Mouse (Mus musculus) forebrain, embryonic 14.5 days (tissue): ENCODE measurements at regions not wholly inside any gene's neighbourhood (a gene's known extent, or its start where the extent isn't known, plus 50 kb on each side); places are given as distances from the start of the nearest gene placed in this dataset.

Experiments
- ATAC-seq: fragments of 200-750 bp; cut with Nextera tagmentation; 2 replicates; pipeline ENCODE4 v1.8.0; 2017; ENCODE audit warnings: mild to moderate bottlenecking, moderate library complexity
- DNase-seq: peaks from one replicate; pipeline ENCODE4 v3.0.0-alpha.2; 2015; ENCODE audit warnings: low spot score
- H3K27ac ChIP-seq: fragments of 300-500 bp; sonication (generic); 2 replicates; pipeline ENCODE4 v1.5.1; 2014; ENCODE audit warnings: low read depth, mild to moderate bottlenecking, control low read depth, low read length, moderate library complexity
- H3K27me3 ChIP-seq: fragments of 300-500 bp; sonication (generic); replicated peaks from 2 replicates; pipeline ENCODE4 v1.6.1; 2014; ENCODE audit warnings: low read length, control low read depth, mixed read lengths; ENCODE audit not compliant: control insufficient read depth, insufficient read depth
- H3K36me3 ChIP-seq: fragments of 300-500 bp; sonication (generic); 2 replicates; pipeline ENCODE4 v1.6.1; 2014; ENCODE audit warnings: low read length, control low read depth; ENCODE audit not compliant: control insufficient read depth, insufficient read depth
- H3K4me1 ChIP-seq: fragments of 300-500 bp; sonication (generic); 2 replicates; pipeline ENCODE4 v1.6.1; 2014; ENCODE audit warnings: antibody characterized with exemption, low read length, control low read depth; ENCODE audit not compliant: control insufficient read depth, insufficient read depth
- H3K4me2 ChIP-seq: fragments of 300-500 bp; sonication (generic); 2 replicates; pipeline ENCODE4 v1.6.1; 2014; ENCODE audit warnings: mild to moderate bottlenecking, control low read depth, low read length
- H3K4me3 ChIP-seq: fragments of 300-500 bp; sonication (generic); 2 replicates; pipeline ENCODE4 v1.5.1; 2014; ENCODE audit warnings: low read depth, low read length, control low read depth
- H3K9ac ChIP-seq: fragments of 300-500 bp; sonication (generic); 2 replicates; pipeline ENCODE4 v1.6.1; 2014; ENCODE audit warnings: mild to moderate bottlenecking, low read length, control low read depth, moderate library complexity
- H3K9me3 ChIP-seq: fragments of 300-500 bp; sonication (generic); replicated peaks from 2 replicates; pipeline ENCODE4 v1.6.1; 2016; ENCODE audit warnings: low read length, control low read depth, mixed read lengths; ENCODE audit not compliant: control insufficient read depth
- WGBS: fragments of 180-500 bp; shearing (Covaris S2); extraction: QIAGEN DNeasy Blood & Tissue Kit; methylation state at CpG from one replicate; pipeline ENCODE4 v1.1.7; 2014; 5-methylcytosine and 5-hydroxymethylcytosine counted together

- no peak overlapping the region for H3K4me3 ChIP-seq
- no peak overlapping the region for H3K27ac ChIP-seq
- WGBS, result 22% methylated on average over 11 of the region's 11 CpGs
- peak; percentile 9; the same call in 1 of the 2 replicates for ATAC-seq
- peaks cover 63% of the 10 kb centered on the region for H3K27me3 ChIP-seq
- peak; percentile 46 for DNase-seq
- no peak overlapping the region for H3K9ac ChIP-seq
- H3K4me2 ChIP-seq, result no peak overlapping the region
- H3K4me1 ChIP-seq, result peaks cover 20% of the 10 kb centered on the region
- no peaks in the 10 kb centered on the region for H3K36me3 ChIP-seq
- H3K9me3 ChIP-seq, result no peaks in the 10 kb centered on the region
Measured at GRCm38 (mm10) chr5:106557733-106558132, 51.2 kb upstream of the Gm17304 start.

- DNase-seq, result no peak
- no peaks in the 10 kb centered on the region; the same call in 1 of the 2 replicates for H3K4me1 ChIP-seq
Measured at GRCm38 (mm10) chr5:106539286-106539685, 69.6 kb upstream of the Gm17304 start.

DNA sequence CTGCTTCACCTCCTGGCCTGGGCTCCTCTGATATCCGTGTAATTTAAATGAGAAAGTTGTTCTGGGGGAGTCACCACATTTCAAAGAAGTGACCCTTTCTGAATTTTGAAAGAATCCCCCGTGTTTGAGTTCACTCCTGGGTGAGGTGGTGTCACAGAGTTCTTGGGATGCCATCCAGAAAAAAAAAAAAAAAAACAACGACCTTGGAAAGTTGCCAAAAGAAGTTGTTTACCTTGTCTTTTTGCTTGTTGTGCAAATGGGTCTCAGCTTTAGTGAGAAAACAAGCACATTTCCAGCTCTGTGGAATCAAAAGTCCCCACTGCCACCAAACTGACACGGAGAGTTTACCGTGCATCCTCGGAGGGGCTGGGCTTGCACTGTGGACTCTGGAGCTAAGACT, 71.7 kb upstream of the Gm17304 start:
- H3K27ac ChIP-seq, result no peak overlapping the region
- no peaks in the 10 kb centered on the region for H3K36me3 ChIP-seq
- DNase-seq (no peak), ATAC-seq (no peak)
- H3K4me3 ChIP-seq, result no peak overlapping the region
- H3K9me3 ChIP-seq, result no peaks in the 10 kb centered on the region
- no peak overlapping the region for H3K4me2 ChIP-seq
- no peaks in the 10 kb centered on the region for H3K27me3 ChIP-seq
- WGBS, result 40% methylated on average over 6 of the region's 6 CpGs
- H3K4me1 ChIP-seq, result no peaks in the 10 kb centered on the region; the same call in 1 of the 2 replicates
- H3K9ac ChIP-seq, result no peak overlapping the region

More at GRCm38 (mm10) chr5:106539286-106539685, 69.6 kb upstream of the Gm17304 start:
- no peak overlapping the region for H3K4me2 ChIP-seq
- no peaks in the 10 kb centered on the region for H3K9me3 ChIP-seq
- H3K4me3 ChIP-seq, result no peak overlapping the region
- H3K27ac ChIP-seq, result no peak overlapping the region
- H3K36me3 ChIP-seq, result no peaks in the 10 kb centered on the region
- H3K9ac ChIP-seq, result no peak overlapping the region
- H3K27me3 ChIP-seq, result no peaks in the 10 kb centered on the region; the same call in 1 of the 2 replicates
- 85% methylated on average over 6 of the region's 6 CpGs for WGBS
- ATAC-seq, result no peak

DNA sequence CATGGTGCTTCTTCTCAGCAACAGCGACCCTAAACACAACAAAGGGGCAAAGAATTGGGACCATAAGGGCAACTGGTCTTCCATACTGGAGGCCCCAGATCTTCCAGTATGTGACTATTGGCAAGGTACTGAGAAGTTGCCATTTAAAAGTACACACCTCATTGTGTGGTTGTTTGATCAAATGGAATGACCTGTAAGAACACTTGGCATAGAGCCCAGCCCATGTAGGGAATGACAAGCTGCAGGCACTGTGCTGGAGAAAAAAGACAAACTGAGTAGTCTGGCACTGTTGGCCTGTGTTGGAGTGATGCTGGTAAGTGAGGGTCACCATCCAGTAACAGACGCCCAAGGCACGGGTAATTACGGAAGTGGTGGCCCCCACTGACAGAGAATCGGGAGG, 72.8 kb upstream of the Gm17304 start:
- DNase-seq (peak; percentile 47), ATAC-seq (no peak)
- 81% methylated on average over 5 of the region's 5 CpGs for WGBS
- Histone ChIP-seq H3K9me3 (no peaks in the 10 kb centered on the region), H3K4me2 (no peak overlapping the region), H3K9ac (no peak overlapping the region), H3K27me3 (no peaks in the 10 kb centered on the region), H3K4me3 (no peak overlapping the region), H3K36me3 (no peaks in the 10 kb centered on the region), H3K27ac (no peak overlapping the region), H3K4me1 (no peaks in the 10 kb centered on the region; the same call in 1 of the 2 replicates)

DNA sequence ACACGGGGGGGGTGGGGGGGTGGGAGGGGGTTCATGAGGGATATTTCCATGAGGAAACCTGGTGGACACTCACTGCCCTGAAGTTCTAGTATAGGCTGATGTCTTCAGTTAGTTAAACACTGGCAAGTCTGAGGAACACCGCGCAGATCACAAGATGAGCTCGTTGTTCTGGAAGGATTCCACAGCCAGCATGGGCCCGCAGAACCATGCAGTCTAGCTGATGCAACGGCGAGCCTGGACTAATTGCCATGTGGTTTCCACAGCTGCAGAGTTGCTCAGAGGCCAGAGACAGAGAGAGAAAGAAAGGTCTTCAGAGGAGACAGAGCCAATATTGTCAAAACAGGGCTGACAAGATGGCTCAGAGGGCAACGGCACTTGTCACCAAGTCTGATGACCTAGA, 70.8 kb upstream of the Barhl2 start:
- H3K36me3 ChIP-seq, result no peaks in the 10 kb centered on the region
- no peaks in the 10 kb centered on the region for H3K9me3 ChIP-seq
- no peaks in the 10 kb centered on the region for H3K4me1 ChIP-seq
- no peak for DNase-seq
- H3K27me3 ChIP-seq, result no peaks in the 10 kb centered on the region; the same call in 1 of the 2 replicates
- H3K4me3 ChIP-seq, result no peak overlapping the region
- no peak for ATAC-seq
- no peak overlapping the region for H3K27ac ChIP-seq
- H3K4me2 ChIP-seq, result no peak overlapping the region
- 82% methylated on average over 8 of the region's 8 CpGs for WGBS
- H3K9ac ChIP-seq, result no peak overlapping the region

DNA sequence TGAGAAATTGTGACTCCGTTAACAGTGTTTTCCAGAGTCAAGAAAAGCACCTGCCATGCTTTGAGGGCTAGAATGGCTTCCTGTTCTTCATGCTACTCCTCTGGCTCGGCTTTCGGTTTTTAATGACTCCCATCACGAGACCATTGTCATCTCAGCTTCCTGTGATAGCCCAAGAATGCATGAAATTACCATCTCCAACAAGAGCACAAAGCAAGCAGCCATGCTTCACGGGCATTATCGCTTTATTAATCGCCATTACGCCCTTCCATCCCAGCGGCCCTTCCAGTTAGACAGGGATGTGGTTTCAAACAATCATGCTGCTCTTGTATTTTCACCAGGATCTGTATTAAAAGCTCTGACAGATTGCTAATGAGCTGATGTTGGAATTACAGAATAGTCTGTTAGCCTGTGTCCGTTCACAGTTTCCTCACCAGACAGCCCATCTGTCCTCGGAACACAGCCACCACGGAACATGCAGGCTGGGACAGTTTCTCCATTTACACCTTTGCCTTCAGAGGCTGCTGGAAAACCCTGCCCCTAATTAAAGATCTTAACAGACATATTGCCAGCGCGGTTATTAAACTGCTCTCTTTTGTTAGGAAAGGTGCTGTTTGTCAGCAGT, 69.5 kb upstream of the Barhl2 start:
- Histone ChIP-seq H3K9me3 (no peaks in the 10 kb centered on the region), H3K4me1 (no peaks in the 10 kb centered on the region), H3K36me3 (no peaks in the 10 kb centered on the region), H3K27me3 (no peaks in the 10 kb centered on the region; the same call in 1 of the 2 replicates), H3K27ac (no peak overlapping the region), H3K9ac (no peak overlapping the region), H3K4me2 (no peak overlapping the region), H3K4me3 (no peak overlapping the region)
- DNase-seq (peak; percentile 79), ATAC-seq (peak; percentile 87)
- 36% methylated on average over 14 of the region's 14 CpGs for WGBS

GRCm38 (mm10) chr5:106512423-106513089, 54.6 kb upstream of the Barhl2 start:
- H3K27me3 ChIP-seq, result no peaks in the 10 kb centered on the region
- H3K9me3 ChIP-seq, result no peaks in the 10 kb centered on the region
- no peak overlapping the region for H3K4me2 ChIP-seq
- WGBS, result 46% methylated on average over 7 of the region's 7 CpGs
- H3K27ac ChIP-seq, result no peak overlapping the region
- H3K4me1 ChIP-seq, result peaks cover 9% of the 10 kb centered on the region; the same call in 1 of the 2 replicates
- DNase-seq (peak; percentile 80), ATAC-seq (peak; percentile 74)
- no peak overlapping the region for H3K4me3 ChIP-seq
- no peaks in the 10 kb centered on the region for H3K36me3 ChIP-seq
- H3K9ac ChIP-seq, result no peak overlapping the region

GRCm38 (mm10) chr5:106507901-106508300, 49.9 kb upstream of the Barhl2 start:
- no peak overlapping the region for H3K4me2 ChIP-seq
- no peak overlapping the region for H3K27ac ChIP-seq
- peaks cover 8% of the 10 kb centered on the region; the same call in 1 of the 2 replicates for H3K4me1 ChIP-seq
- no peak overlapping the region for H3K4me3 ChIP-seq
- H3K36me3 ChIP-seq, result no peaks in the 10 kb centered on the region
- no peaks in the 10 kb centered on the region for H3K27me3 ChIP-seq
- 78% methylated on average over 5 of the region's 5 CpGs for WGBS
- DNase-seq, result no peak
- no peaks in the 10 kb centered on the region for H3K9me3 ChIP-seq
- ATAC-seq, result no peak
- H3K9ac ChIP-seq, result no peak overlapping the region
